Mouse (Mus musculus): ENCODE measurements around the gene Zbtb46. TPM values are rescaled to one million over a fixed set of nuclear protein-coding genes. Genes with fewer than 3 reads are reported as not detected.

Gene Zbtb46
- polyA plus RNA-seq, 1 experiment from 2014 or later: 26.2 TPM

- Histone ChIP-seq H3K27me3 (ENCODE audit: insufficient read depth, low read length) (no peaks in the 10 kb centered on the region), H3K9me3 (ENCODE audit: low read length) (no peaks in the 10 kb centered on the region), H3K36me3 (ENCODE audit: insufficient read depth, low read length) (no peaks in the 10 kb centered on the region), H3K4me1 (ENCODE audit: insufficient read depth, low read length) (peaks cover 24% of the 10 kb centered on the region), H3K4me2 (replicated peaks; ENCODE audit: low read depth, low read length) (no peak overlapping the region), H3K27ac (ENCODE audit: low read length) (no peak overlapping the region), H3K4me3 (ENCODE audit: low read length) (no peak overlapping the region), H3K9ac (replicated peaks; ENCODE audit: low read length) (no peak overlapping the region)
- no peak for ATAC-seq (ENCODE audit: low FRiP score, low TSS enrichment)
- WGBS: 25% methylated on average over 7 of the region's 7 CpGs
These were observed 32.4 kb upstream of the Zbtb46 start for GRCm38 (mm10) chr2:181491432-181492205.

GRCm38 (mm10) chr2:181487338-181488277, 28.4 kb upstream of the Zbtb46 start:
- Histone ChIP-seq H3K9ac (replicated peaks; ENCODE audit: low read length) (peak overlapping the region; percentile 23; the same call in 1 of the 2 replicates), H3K27ac (ENCODE audit: low read length) (peak overlapping the region; percentile 95), H3K4me1 (ENCODE audit: insufficient read depth, low read length) (peaks cover 51% of the 10 kb centered on the region), H3K36me3 (ENCODE audit: insufficient read depth, low read length) (no peaks in the 10 kb centered on the region), H3K27me3 (ENCODE audit: insufficient read depth, low read length) (no peaks in the 10 kb centered on the region), H3K9me3 (ENCODE audit: low read length) (no peaks in the 10 kb centered on the region), H3K4me2 (replicated peaks; ENCODE audit: low read depth, low read length) (peak overlapping the region; percentile 35), H3K4me3 (ENCODE audit: low read length) (0 out of 2 replicates have a peak overlapping the region, but pooled peaks have one; percentile 7)
- 10% methylated on average over 5 of the region's 5 CpGs for WGBS
- ATAC-seq (ENCODE audit: low FRiP score, low TSS enrichment): peak; percentile 97

- Histone ChIP-seq H3K9me3 (ENCODE audit: low read length) (no peaks in the 10 kb centered on the region), H3K36me3 (ENCODE audit: insufficient read depth, low read length) (no peaks in the 10 kb centered on the region), H3K27me3 (ENCODE audit: insufficient read depth, low read length) (no peaks in the 10 kb centered on the region), H3K9ac (replicated peaks; ENCODE audit: low read length) (no peak overlapping the region; the same call in 1 of the 2 replicates), H3K4me2 (replicated peaks; ENCODE audit: low read depth, low read length) (no peak overlapping the region), H3K4me3 (ENCODE audit: low read length) (no peak overlapping the region), H3K4me1 (ENCODE audit: insufficient read depth, low read length) (peaks cover 51% of the 10 kb centered on the region), H3K27ac (ENCODE audit: low read length) (peak overlapping the region; percentile 95)
- ATAC-seq (ENCODE audit: low FRiP score, low TSS enrichment): no peak
- 8% methylated on average over 1 of the region's 1 CpGs for WGBS
These were observed 26.5 kb upstream of the Zbtb46 start for GRCm38 (mm10) chr2:181485741-181486140.

GRCm38 (mm10) chr2:181484456-181485233, 25.4 kb upstream of the Zbtb46 start:
- no peak overlapping the region; the same call in 1 of the 2 replicates for H3K9ac ChIP-seq (replicated peaks; ENCODE audit: low read length)
- H3K4me2 ChIP-seq (replicated peaks; ENCODE audit: low read depth, low read length): no peak overlapping the region
- H3K27ac ChIP-seq (ENCODE audit: low read length): peak overlapping the region; percentile 63
- no peak for ATAC-seq (ENCODE audit: low FRiP score, low TSS enrichment)
- H3K4me1 ChIP-seq (ENCODE audit: insufficient read depth, low read length): peaks cover 51% of the 10 kb centered on the region
- no peaks in the 10 kb centered on the region for H3K9me3 ChIP-seq (ENCODE audit: low read length)
- no peaks in the 10 kb centered on the region for H3K27me3 ChIP-seq (ENCODE audit: insufficient read depth, low read length)
- no peak overlapping the region for H3K4me3 ChIP-seq (ENCODE audit: low read length)
- 86% methylated on average over 6 of the region's 6 CpGs for WGBS
- H3K36me3 ChIP-seq (ENCODE audit: insufficient read depth, low read length): no peaks in the 10 kb centered on the region

- WGBS: 26% methylated on average over 7 of the region's 7 CpGs
- Histone ChIP-seq H3K27ac (ENCODE audit: low read length) (peak overlapping the region; percentile 63), H3K36me3 (ENCODE audit: insufficient read depth, low read length) (no peaks in the 10 kb centered on the region), H3K4me2 (replicated peaks; ENCODE audit: low read depth, low read length) (peak overlapping the region; percentile 25; the same call in 1 of the 2 replicates), H3K4me1 (ENCODE audit: insufficient read depth, low read length) (peaks cover 49% of the 10 kb centered on the region), H3K9me3 (ENCODE audit: low read length) (no peaks in the 10 kb centered on the region), H3K27me3 (ENCODE audit: insufficient read depth, low read length) (no peaks in the 10 kb centered on the region), H3K4me3 (ENCODE audit: low read length) (no peak overlapping the region), H3K9ac (replicated peaks; ENCODE audit: low read length) (peak overlapping the region; percentile 45; the same call in 1 of the 2 replicates)
- ATAC-seq (ENCODE audit: low FRiP score, low TSS enrichment): no peak
These were observed 24.5 kb upstream of the Zbtb46 start for GRCm38 (mm10) chr2:181483562-181484318.

- Histone ChIP-seq H3K27ac (ENCODE audit: low read length) (peak overlapping the region; percentile 63), H3K4me1 (ENCODE audit: insufficient read depth, low read length) (peaks cover 42% of the 10 kb centered on the region), H3K27me3 (ENCODE audit: insufficient read depth, low read length) (no peaks in the 10 kb centered on the region), H3K4me2 (replicated peaks; ENCODE audit: low read depth, low read length) (0 out of 2 replicates have a peak overlapping the region, but pooled peaks have one; percentile 25), H3K36me3 (ENCODE audit: insufficient read depth, low read length) (no peaks in the 10 kb centered on the region), H3K4me3 (ENCODE audit: low read length) (no peak overlapping the region), H3K9ac (replicated peaks; ENCODE audit: low read length) (no peak overlapping the region), H3K9me3 (ENCODE audit: low read length) (no peaks in the 10 kb centered on the region)
- ATAC-seq (ENCODE audit: low FRiP score, low TSS enrichment): no peak
- 49% methylated on average over 2 of the region's 2 CpGs for WGBS
These were observed 23.9 kb upstream of the Zbtb46 start for GRCm38 (mm10) chr2:181483120-181483519.

GRCm38 (mm10) chr2:181472256-181472827, 13.1 kb upstream of the Zbtb46 start:
- ATAC-seq (ENCODE audit: low FRiP score, low TSS enrichment): no peak
- peak overlapping the region; percentile 8; the same call in 1 of the 2 replicates for H3K27ac ChIP-seq (ENCODE audit: low read length)
- no peaks in the 10 kb centered on the region for H3K36me3 ChIP-seq (ENCODE audit: insufficient read depth, low read length)
- H3K4me3 ChIP-seq (ENCODE audit: low read length): no peak overlapping the region
- WGBS: 53% methylated on average over 1 of the region's 1 CpGs
- no peaks in the 10 kb centered on the region for H3K9me3 ChIP-seq (ENCODE audit: low read length)
- H3K27me3 ChIP-seq (ENCODE audit: insufficient read depth, low read length): no peaks in the 10 kb centered on the region
- peaks cover 9% of the 10 kb centered on the region; the same call in 1 of the 2 replicates for H3K4me1 ChIP-seq (ENCODE audit: insufficient read depth, low read length)
- H3K4me2 ChIP-seq (replicated peaks; ENCODE audit: low read depth, low read length): no peak overlapping the region
- no peak overlapping the region for H3K9ac ChIP-seq (replicated peaks; ENCODE audit: low read length)

GRCm38 (mm10) chr2:181471246-181471645, 12.0 kb upstream of the Zbtb46 start:
- 30% methylated on average over 5 of the region's 5 CpGs for WGBS
- no peak overlapping the region for H3K9ac ChIP-seq (replicated peaks; ENCODE audit: low read length)
- no peaks in the 10 kb centered on the region for H3K36me3 ChIP-seq (ENCODE audit: insufficient read depth, low read length)
- no peaks in the 10 kb centered on the region for H3K9me3 ChIP-seq (ENCODE audit: low read length)
- no peaks in the 10 kb centered on the region for H3K27me3 ChIP-seq (ENCODE audit: insufficient read depth, low read length)
- H3K27ac ChIP-seq (ENCODE audit: low read length): peak overlapping the region; percentile 63; the same call in 1 of the 2 replicates
- peaks cover 9% of the 10 kb centered on the region; the same call in 1 of the 2 replicates for H3K4me1 ChIP-seq (ENCODE audit: insufficient read depth, low read length)
- H3K4me3 ChIP-seq (ENCODE audit: low read length): no peak overlapping the region
- H3K4me2 ChIP-seq (replicated peaks; ENCODE audit: low read depth, low read length): no peak overlapping the region
- ATAC-seq (ENCODE audit: low FRiP score, low TSS enrichment): peak; percentile 71
